In genomic region chr11:39678521-39678920, GRCm38 (mm10) we compare ENCODE assay signal across 18 mouse cellular contexts.
"Had no signal": no experiment of that assay in that cellular context is flagged by ENCODE, and none has a peak within 500 bp of the region (broad histone marks: within the 10 kb centered on the region; RNA-seq: fewer than 3 reads in every experiment).

No protein-coding gene starts in this region.

- H3K4me3 ChIP-seq: midbrain, embryonic 10.5 days; midbrain, embryonic 12.5 days; myocyte; neural tube, embryonic 13.5 days; neural tube, embryonic 15.5 days had no signal

- H3K9ac ChIP-seq: lung, embryonic 14.5 days; midbrain, embryonic 12.5 days; neural tube, embryonic 13.5 days; neural tube, embryonic 15.5 days had no signal

- H3K4me1 ChIP-seq: midbrain, embryonic 10.5 days; midbrain, embryonic 12.5 days; neural tube, embryonic 13.5 days; neural tube, embryonic 15.5 days had no signal

- H3K27ac ChIP-seq: midbrain, embryonic 10.5 days; midbrain, embryonic 12.5 days; neural tube, embryonic 13.5 days; neural tube, embryonic 15.5 days had no signal

- H3K9me3 ChIP-seq: midbrain, embryonic 10.5 days; midbrain, embryonic 12.5 days; neural tube, embryonic 13.5 days; neural tube, embryonic 15.5 days had no signal

- DNase-seq: lung, adult 18-20 months; lung, embryonic 14.5 days; lung, postnatal 10 days; lung, postnatal 4 days; midbrain, embryonic 14.5 days; retina, postnatal 1 day; right cerebral cortex, adult 18-20 months; right cerebral cortex, postnatal 25 days; right cerebral cortex, postnatal 4 days; spleen, adult 18-20 months; thymus, adult 2 months; thymus, postnatal 25 days; thymus, postnatal 4 days had no signal

- H3K36me3 ChIP-seq: midbrain, embryonic 10.5 days; midbrain, embryonic 12.5 days; neural tube, embryonic 13.5 days; neural tube, embryonic 15.5 days had no signal
